Mouse (Mus musculus) c-Kit-positive CD71-negative TER-119-negative erythroid progenitor cells, embryonic 14.5 days (primary cell): Measurements from ENCODE around the gene Meis3.
A peak's percentile ranks its signal among the peaks of the same experiment; 100 is the strongest.

Experiments used
- DNase-seq: peaks from one replicate; pipeline ENCODE4 v3.0.0-alpha.2; 2013; ENCODE audit warnings: low read depth

The Meis3 gene

GRCm38 (mm10) chr7:16213196-16213595, 38.3 kb downstream of the Meis3 start:
- no peak for DNase-seq

GRCm38 (mm10) chr7:16213986-16214385, 39.1 kb downstream of the Meis3 start:
- no peak for DNase-seq

GRCm38 (mm10) chr7:16221582-16222272, 46.8 kb downstream of the Meis3 start, which contains the start of gene Dhx34:
Gene Dhx34 (minus strand): TSS chr7:16222037.
- DNase-seq = peak; percentile 96

GRCm38 (mm10) chr7:16229869-16230268, 55.0 kb downstream of the Meis3 start:
- DNase-seq = no peak
